Mouse (Mus musculus) retina, postnatal 7 days (tissue): ENCODE measurements around the gene Lrrc58.

Experiments used
- DNase-seq: peaks from one replicate; pipeline ENCODE4 v3.0.0-alpha.2; 2012; ENCODE audit warnings: low read depth, low spot score

Lrrc58 gene

GRCm38 (mm10) chr16:37867791-37868505, at the start of gene Lrrc58:
Lrrc58 (plus strand) TSS chr16:37868389.
- DNase-seq = peak; percentile 82

DNA sequence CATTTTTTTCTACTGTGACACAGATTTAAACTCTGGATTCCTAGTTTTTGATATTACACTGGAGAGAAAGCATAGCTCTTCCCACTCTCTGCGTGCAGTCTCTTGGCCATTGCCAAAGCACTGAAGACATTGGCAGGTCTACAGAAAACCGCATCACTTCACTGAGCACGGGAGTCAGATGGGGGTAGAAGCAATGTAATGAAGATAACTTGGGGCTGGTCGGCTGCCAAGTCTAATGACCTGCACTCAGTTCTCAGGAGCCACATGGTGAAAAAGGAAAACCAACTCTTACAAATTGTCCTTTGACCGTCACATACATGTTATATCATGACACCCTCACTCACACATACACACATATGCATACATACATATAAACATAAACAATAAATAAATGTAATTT, 44.2 kb upstream of the Lrrc58 start:
- no peak for DNase-seq

DNA sequence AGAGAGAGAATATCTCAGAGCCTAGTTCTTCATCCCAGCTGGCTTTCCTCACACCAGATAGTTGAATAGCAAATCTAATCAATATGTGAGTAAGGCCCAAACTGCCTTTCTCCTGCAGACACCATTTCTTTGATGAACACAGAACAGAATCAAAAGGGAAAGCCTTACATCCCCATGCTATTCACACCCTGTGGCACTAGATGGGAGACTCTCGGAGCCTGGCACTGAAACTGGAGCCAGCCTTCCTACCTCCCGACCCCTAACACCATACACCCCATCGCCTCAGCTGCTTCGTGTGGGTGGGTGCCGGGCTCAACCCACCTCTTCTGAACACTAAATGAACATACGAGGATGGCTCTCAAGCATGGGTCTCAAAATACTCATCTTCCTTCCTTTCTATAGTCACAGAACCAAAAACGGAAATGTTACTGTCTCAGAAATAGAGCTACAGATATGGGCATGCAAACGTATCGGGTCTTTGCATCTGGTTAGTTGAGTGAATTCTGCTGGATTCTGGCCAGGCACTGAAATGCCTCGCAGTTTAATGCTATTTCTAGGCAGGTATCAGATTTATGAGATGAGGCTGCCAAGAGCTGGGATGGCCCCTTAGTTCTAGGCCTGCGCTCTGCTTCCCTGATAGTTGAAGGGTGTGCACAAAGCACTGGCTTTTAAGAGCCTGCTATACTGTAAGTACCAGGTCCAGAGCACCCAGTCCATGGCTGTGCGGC, 43.2 kb upstream of the Lrrc58 start:
- DNase-seq = no peak

DNA sequence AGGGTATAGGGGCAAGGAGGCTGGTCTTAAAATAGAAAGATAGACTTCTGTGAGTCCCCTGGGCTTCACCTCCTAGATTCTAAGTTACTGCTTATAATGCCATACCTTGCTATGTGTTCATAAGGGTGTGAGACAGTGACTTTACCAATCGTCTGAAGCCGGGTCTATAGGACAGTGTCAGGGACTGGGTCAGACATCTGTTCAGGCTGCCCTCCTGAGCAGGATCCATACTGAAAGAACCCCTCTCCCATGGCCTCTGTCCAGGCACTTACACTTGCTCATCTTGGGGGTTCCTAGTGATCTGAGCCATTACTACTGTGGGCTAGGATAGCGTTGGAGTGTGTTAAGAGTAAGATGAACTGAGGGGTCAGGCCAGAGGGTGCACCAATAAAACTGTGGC, 41.9 kb upstream of the Lrrc58 start:
- no peak for DNase-seq

- DNase-seq = no peak
These were observed 37.1 kb upstream of the Lrrc58 start for GRCm38 (mm10) chr16:37831041-37831440.

DNA sequence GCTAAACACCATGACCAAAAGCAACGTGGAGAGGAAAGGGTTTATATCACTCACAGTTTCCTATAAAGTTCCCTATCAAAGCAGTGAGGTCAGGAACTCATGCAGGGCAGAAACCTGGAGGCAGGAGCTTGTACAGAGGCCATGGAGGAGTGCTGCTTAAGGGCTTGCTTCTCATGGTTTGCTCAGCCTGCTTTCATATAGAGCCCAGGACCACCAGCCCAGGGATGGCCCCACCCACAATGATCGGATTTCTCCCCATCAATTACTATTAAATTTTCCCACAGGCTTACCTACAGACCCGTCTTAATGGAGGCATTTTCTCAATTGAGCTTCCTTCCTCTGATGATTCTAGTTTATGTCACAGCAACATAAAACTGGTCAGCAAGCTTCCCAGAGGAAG, 30.6 kb upstream of the Lrrc58 start:
- no peak for DNase-seq

DNA sequence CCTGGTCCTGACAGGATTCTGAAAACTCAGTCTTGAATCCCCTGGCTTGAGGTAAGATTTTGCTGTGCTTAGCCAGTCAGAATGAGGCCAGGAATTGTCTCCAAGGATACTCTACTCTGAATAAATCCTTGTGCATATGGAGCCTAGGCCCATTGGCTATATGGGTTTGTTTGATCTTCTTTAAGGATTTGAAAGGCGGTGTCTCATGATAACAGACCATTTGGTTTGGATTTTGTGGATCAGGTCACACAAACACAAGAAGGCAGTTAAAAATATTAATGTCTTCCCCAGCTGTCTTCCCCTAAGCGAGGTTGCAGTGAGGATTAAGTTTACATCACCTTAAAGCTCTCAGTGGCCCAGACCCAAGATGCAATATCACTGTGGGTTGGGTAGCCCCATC, 25.8 kb upstream of the Lrrc58 start:
- DNase-seq = no peak

DNA sequence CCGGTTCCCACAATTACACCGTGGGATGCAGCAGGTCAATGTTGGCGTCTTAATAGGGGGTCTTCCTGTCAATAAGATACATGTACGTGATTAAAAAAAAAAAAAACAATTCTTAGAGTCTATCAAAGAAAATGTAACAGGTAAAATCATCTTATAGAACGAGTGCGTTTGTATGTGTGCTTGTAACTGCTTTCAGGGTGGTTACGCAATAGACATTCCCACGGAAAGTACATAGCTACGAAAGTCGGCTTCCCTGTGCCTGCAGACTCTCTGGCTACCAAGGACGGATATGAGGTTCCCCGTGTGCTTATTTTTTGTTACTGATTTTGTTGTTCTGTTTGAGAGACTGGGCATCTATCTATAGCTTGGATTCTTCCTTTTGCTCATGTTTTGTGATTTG, 24.4 kb upstream of the Lrrc58 start:
- no peak for DNase-seq

DNA sequence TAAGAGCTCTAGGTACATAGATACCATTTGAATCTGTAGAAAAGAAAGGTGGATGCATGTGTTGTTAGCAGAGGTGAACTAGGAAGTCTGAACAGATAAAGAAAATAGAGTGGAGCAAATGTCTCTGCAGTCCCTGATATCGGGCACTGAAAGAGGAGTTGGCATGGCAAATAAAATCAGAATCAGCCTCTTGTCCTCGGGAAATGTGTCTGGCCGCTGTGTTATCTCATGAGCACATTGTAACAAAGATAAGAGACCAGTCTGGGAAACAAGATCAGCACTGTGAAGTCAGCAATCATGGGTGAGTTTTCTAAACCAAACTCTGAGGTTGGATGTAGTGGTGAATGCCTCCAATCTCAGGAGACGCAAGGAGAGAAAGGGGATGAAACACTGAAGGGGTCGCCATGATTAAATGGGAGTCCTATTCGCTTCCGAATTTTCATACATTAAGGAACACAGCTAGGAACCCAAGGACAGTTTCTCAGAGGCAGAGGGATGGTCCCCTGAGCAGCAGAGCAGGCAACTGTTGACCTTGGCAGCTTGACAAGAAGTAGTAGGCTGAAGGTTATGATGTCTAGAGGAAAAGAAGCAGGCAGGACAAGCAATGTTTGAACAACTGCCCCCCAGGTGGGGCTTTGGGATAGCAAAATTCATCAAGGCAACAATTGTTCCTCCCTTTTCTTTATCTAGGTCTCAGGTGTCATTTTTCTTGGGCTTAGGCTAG, 22.8 kb upstream of the Lrrc58 start:
- no peak for DNase-seq

DNA sequence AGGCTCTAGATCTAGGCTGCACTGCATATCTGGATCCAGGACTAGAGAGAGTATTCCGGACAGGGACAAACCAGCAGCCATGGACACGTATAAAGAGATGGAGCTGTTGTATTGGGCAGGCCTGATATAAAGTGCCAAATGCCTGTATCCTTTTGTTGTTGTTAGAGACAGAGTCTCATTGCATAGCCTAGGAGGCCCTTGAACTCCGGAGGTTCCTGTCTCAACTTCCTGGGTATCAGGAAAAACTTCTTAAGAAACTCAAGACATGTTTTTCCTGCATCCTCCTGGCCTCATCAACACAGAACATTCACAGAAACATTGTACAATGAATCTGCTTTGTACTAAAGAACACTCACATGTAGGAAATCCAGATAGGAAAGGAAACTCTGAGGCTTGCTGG, 21.1 kb upstream of the Lrrc58 start:
- no peak for DNase-seq

DNA sequence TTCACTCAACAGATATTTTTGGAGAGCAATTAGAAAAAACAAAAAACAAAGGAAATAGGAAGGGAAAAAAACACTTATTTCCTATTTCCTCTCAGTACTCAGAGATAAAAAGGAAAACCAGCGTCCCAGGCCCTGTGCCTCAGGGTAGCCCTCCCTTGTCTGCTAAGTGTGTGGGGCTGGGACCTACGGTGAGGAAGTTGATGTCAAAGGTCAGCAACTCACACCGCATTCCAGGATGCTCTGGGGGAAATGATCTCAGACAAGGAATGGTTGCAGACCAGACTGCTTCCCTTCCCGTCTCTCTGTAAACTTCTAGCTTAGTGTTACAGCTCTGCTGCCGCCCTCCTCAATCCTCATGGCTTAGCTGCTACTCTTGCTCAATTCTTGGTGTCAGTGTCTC, 16.8 kb upstream of the Lrrc58 start:
- DNase-seq = no peak

DNA sequence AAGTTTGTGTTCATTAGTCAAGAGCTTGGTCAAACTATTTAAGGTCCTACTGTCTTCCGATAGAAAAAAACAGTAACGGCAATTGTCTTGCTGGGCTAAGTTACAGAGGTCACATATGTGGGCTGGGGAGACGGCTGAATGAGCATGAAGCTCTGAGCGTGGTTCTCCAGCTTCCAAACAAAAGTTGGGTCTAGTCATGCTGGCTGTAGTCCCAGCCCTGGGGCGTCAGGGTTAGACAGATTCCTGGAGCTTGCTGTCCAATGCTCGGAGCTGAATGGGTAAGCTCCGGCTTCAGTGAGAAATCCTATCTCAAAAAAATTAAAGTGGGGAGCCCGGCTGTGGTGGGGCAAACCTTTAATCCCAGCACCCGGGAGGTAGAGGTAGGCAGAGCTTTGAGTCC, 14.9 kb upstream of the Lrrc58 start:
- no peak for DNase-seq

- DNase-seq = no peak
These were observed 14.1 kb upstream of the Lrrc58 start for GRCm38 (mm10) chr16:37854054-37854453.

GRCm38 (mm10) chr16:37854593-37854992, 13.6 kb upstream of the Lrrc58 start:
- no peak for DNase-seq

GRCm38 (mm10) chr16:37855583-37855982, 12.6 kb upstream of the Lrrc58 start:
- DNase-seq = no peak

DNA sequence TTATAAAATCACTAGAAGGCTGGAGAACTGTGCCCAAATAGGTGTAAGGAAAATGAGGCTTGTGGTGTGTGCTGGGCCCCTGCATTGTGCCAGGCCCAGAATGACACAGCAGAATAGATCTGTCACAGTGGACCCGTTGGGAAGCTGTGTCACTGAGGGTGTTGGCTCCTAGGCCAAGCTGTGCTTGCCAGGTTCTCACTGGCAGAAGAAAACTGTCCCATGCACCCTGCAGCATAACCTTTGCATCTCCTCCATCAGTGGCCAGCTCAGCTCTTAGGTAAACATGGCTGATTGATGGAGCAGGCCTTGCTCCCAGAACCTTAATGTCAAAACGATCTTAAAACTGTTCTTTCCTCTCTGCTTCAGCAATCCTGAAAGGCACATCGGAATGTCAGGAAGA, 11.9 kb upstream of the Lrrc58 start:
- no peak for DNase-seq

GRCm38 (mm10) chr16:37857495-37857894, 10.7 kb upstream of the Lrrc58 start:
- no peak for DNase-seq

DNA sequence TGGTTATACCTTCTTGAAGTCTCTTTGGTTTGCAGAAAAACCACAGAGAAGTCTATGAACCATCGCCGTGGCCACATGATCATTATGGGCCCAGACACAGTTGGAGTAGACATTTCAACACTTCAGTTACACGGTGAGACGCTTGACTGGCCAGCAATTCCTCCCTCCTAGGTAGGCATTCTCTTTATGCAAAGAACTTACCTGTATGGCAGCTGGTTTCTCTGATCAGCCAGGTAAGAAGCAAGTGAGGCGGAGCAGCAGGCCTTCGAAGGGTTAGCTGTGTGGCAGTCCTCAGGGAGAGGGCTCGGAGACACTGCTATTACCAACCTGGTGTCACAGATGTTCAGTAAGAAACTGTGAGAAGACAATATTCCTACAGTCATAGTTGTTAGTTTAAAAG, 8.0 kb upstream of the Lrrc58 start:
- DNase-seq = no peak

- DNase-seq = no peak
These were observed 7.2 kb upstream of the Lrrc58 start, which contains the start of gene Gm36028 for GRCm38 (mm10) chr16:37861029-37861428. Gm36028 (minus strand) TSS chr16:37861146.

GRCm38 (mm10) chr16:37863876-37864275, 4.3 kb upstream of the Lrrc58 start:
- DNase-seq = no peak

DNA sequence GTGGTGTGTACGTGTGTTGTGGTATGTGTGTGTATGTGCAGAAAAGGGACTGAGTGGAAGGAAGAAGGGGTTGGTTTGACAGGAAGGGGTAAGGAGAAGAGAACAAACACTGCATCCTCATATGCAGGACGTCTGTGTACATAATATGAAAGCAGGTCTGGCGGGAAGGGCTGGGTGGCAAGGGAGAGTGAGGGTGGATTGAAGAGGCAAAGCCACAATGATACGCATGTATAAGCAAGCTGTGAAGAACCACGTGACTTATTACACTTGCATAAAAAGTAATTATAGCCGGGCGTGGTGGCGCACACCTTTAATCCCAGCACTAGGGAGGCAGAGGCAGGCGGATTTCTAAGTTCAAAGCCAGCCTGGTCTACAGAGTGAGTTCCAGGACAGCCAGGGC, 2.3 kb upstream of the Lrrc58 start:
- DNase-seq = no peak
